Mouse (Mus musculus) liver, embryonic 14.5 days (tissue): ENCODE measurements around the gene Ifna11.

Source experiments
- CTCF ChIP-seq: IDR thresholded peaks from 2 replicates; pipeline ENCODE4 v1.5.1; 2016; ENCODE audit warnings: antibody characterized with exemption, low read depth, control low read depth
- EP300 ChIP-seq: IDR thresholded peaks from 2 replicates; pipeline ENCODE4 v1.6.1; 2016; ENCODE audit warnings: antibody characterized with exemption, low read depth

DNA sequence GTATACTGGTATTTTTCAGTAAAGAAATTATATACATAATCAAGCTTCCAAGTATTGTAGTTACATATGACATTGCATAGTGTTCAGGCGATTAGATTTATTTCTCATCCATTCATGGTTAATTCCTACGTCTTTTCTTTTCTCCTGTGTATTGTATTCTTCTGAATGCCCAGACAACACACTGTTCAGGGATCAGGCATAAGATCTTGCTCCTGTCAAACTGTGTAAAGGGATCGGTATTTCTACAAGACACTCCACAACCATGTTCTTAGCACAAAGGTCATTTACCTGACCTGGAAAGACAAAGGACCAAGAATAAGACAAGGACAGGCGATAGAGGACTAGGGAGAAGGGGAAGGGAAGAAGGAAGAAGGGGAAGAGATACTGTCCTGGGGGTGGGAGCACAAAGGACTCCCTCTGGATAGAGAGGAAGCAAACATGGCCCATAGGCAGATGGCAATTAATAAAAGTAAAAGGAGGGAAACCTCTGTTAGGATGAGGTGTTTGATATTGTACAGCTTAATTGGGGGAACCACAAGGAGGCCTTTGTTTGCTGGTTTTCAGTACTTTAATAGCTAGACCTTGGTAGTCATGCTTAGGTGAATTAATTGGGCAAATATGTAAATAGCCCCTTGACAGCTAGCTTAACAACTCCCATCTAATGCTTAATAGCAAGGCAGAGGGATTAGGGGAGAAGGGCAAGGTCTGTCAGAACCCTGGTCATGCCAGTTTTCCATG is 31.4 kb downstream of the Ifna11 start:
- TF ChIP-seq CTCF, result no peak
- TF ChIP-seq EP300, result no peak
